ENCODE assay signal across 1 mouse cellular context in the genomic region with DNA sequence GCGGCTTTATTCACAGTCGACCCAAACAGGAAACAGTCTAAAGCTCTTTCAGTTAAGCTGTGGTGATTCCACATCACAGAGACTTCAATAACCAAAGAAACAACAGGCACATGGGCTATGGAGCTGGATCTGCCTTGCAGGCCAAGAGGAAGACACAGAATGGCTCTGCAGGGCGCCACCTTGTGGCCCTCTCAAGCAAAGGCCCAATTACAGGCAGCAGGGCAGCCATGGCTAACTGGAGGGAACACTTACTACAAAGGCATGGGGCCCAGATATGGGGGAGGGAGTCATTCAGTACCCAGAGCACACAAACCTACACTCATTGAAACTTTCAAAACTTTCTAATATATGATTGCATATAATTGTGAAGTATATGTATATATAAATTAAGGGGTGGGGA.
TF ChIP-seq lines count a peak whose summit lies in the region.

No protein-coding gene starts in this region.

TF ChIP-seq in CH12.LX, 34 proteins besides CTCF, POLR2A, EP300 and RAD21 (continued from another document):
- TF ChIP-seq MEF2A (IDR thresholded peaks at IDR 0.05; ENCODE audit: borderline replicate concordance, low read depth, low read length) (no peak), E2F4 (IDR thresholded peaks at IDR 0.05; ENCODE audit: insufficient replicate concordance, low read depth, low read length) (no peak), SMC3 (IDR thresholded peaks at IDR 0.05; ENCODE audit: low read depth, low read length) (peak; percentile 80), NELFE (IDR thresholded peaks at IDR 0.05; ENCODE audit: low read depth, low read length) (peak; percentile 29; the same call in 1 of the 2 replicates), ZNF384 (IDR thresholded peaks at IDR 0.05; ENCODE audit: low read depth, low read length) (no peak), MAX (IDR thresholded peaks at IDR 0.05; ENCODE audit: low read length) (0 out of 2 replicates have a peak, but pooled peaks have one; percentile 23)
TF ChIP-seq in CH12.LX: peak in this region for 4.
